Mouse (Mus musculus) midbrain, postnatal 0 days (tissue): Measurements from ENCODE around the gene Srrd. TPM values are rescaled to one million over a fixed set of nuclear protein-coding genes. Genes with fewer than 3 reads are reported as not detected.

Source experiments
- ATAC-seq: fragments of 200-750 bp; cut with Nextera tagmentation; 2 replicates; pipeline ENCODE4 v1.8.0; 2017; ENCODE audit warnings: moderate number of reproducible peaks, mild to moderate bottlenecking, moderate TSS enrichment, moderate library complexity; ENCODE audit not compliant: low FRiP score
- DNase-seq: peaks from one replicate; pipeline ENCODE4 v3.0.0-alpha.2; 2015; ENCODE audit warnings: low spot score
- H3K27ac ChIP-seq: fragments of 300-500 bp; sonication (generic); 2 replicates; pipeline ENCODE4 v1.5.1; 2014; ENCODE audit warnings: low read depth, mild to moderate bottlenecking, low read length, mixed read lengths
- H3K27me3 ChIP-seq: fragments of 300-500 bp; sonication (generic); 2 replicates; pipeline ENCODE4 v1.6.1; 2014; ENCODE audit warnings: low read length, control low read depth, mixed read lengths; ENCODE audit not compliant: insufficient read depth
- H3K36me3 ChIP-seq: fragments of 300-500 bp; sonication (generic); 2 replicates; pipeline ENCODE4 v1.6.1; 2014; ENCODE audit warnings: low read length, control low read depth, mixed read lengths; ENCODE audit not compliant: insufficient read depth
- H3K4me1 ChIP-seq: fragments of 300-500 bp; sonication (generic); 2 replicates; pipeline ENCODE4 v1.6.1; 2014; ENCODE audit warnings: mild to moderate bottlenecking, control low read depth, antibody characterized with exemption, low read length, mixed read lengths; ENCODE audit not compliant: insufficient read depth
- H3K4me2 ChIP-seq: fragments of 300-500 bp; sonication (generic); 2 replicates; pipeline ENCODE4 v1.6.1; 2014; ENCODE audit warnings: low read depth, mild to moderate bottlenecking, low read length, mixed read lengths; ENCODE audit not compliant: poor library complexity, severe bottlenecking
- H3K4me3 ChIP-seq: fragments of 300-500 bp; sonication (generic); 2 replicates; pipeline ENCODE4 v1.5.1; 2014; ENCODE audit warnings: low read depth, mild to moderate bottlenecking, low read length, moderate library complexity
- H3K9ac ChIP-seq: fragments of 300-500 bp; sonication (generic); replicated peaks from 2 replicates; pipeline ENCODE4 v1.6.1; 2014; ENCODE audit warnings: mild to moderate bottlenecking, low read length, moderate library complexity, mixed read lengths; ENCODE audit not compliant: poor library complexity, severe bottlenecking
- H3K9me3 ChIP-seq: fragments of 300-500 bp; sonication (generic); 2 replicates; pipeline ENCODE4 v1.6.1; 2016; ENCODE audit warnings: low read length, control low read depth
- CTCF ChIP-seq: IDR thresholded peaks from 2 replicates; pipeline ENCODE4 v1.5.1; 2016; ENCODE audit warnings: antibody characterized with exemption, mild to moderate bottlenecking
- WGBS: fragments of 180-500 bp; shearing (Covaris S2); extraction: QIAGEN DNeasy Blood & Tissue Kit; methylation state at CpG from one replicate; pipeline ENCODE4 v1.1.7; 2014; 5-methylcytosine and 5-hydroxymethylcytosine counted together
- polyA plus RNA-seq: library from polyadenylated mRNA; unstranded; fragments of >200 nt; fragmentation: Nextera tagmentation; extraction: Ambion mirVana; gene quantifications from 2 replicates; pipeline ENCODE4 v1.2.1, GENCODE M21; 2015
- total RNA-seq: library from RNA; depleted of rRNA; stranded (reverse); fragments of >200 nt; gene quantifications from 2 replicates; pipeline ENCODE4 v1.2.3, GENCODE M21; 2014

Gene Srrd
- total and polyA plus RNA-seq, 2 experiments from 2014 or later = 49.0 to 60.5 TPM

DNA sequence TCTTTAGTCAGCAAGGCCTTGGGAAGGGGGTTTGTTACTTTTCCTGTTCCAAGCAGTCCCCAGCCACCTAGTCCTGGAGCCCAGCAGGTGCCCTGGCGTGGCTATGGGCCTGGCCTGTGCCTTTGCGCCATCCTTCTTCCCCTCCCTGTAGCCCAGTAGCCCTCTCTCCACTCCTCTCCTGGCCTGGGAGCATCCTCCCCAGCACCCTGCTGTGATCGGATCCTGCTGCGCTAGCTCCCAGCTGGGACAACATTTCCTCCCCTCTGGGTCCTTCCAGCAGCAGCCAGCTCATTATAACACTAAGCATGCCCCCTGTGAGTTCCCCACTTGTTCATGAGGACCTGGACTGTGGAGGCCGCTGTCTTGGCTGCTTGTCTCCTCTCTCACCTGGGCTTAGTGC lies 37.0 kb downstream of the Srrd start:
- H3K27me3 ChIP-seq = no peaks in the 10 kb centered on the region
- H3K27ac ChIP-seq = no peak overlapping the region
- no peak for TF ChIP-seq CTCF
- H3K4me2 ChIP-seq = no peak overlapping the region
- no peaks in the 10 kb centered on the region for H3K4me1 ChIP-seq
- ATAC-seq (no peak; the same call in 1 of the 2 replicates), DNase-seq (no peak)
- H3K4me3 ChIP-seq = no peak overlapping the region
- 55% methylated on average over 5 of the region's 5 CpGs for WGBS
- no peaks in the 10 kb centered on the region for H3K9me3 ChIP-seq
- no peak overlapping the region for H3K9ac ChIP-seq
- peaks cover 31% of the 10 kb centered on the region for H3K36me3 ChIP-seq

GRCm38 (mm10) chr5:112302310-112302709 lies 40.5 kb downstream of the Srrd start:
- Histone ChIP-seq H3K27me3 (no peaks in the 10 kb centered on the region), H3K9me3 (no peaks in the 10 kb centered on the region), H3K27ac (no peak overlapping the region), H3K9ac (no peak overlapping the region), H3K36me3 (no peaks in the 10 kb centered on the region), H3K4me3 (no peak overlapping the region), H3K4me1 (no peaks in the 10 kb centered on the region), H3K4me2 (no peak overlapping the region)
- no peak for DNase-seq
- TF ChIP-seq CTCF = no peak
- no peak for ATAC-seq
- 91% methylated on average over 5 of the region's 5 CpGs for WGBS

GRCm38 (mm10) chr5:112301694-112302093 lies 41.1 kb downstream of the Srrd start:
- Histone ChIP-seq H3K9me3 (no peaks in the 10 kb centered on the region), H3K9ac (no peak overlapping the region), H3K36me3 (no peaks in the 10 kb centered on the region), H3K27ac (no peak overlapping the region), H3K4me3 (no peak overlapping the region), H3K27me3 (no peaks in the 10 kb centered on the region), H3K4me2 (no peak overlapping the region), H3K4me1 (no peaks in the 10 kb centered on the region)
- DNase-seq (no peak), ATAC-seq (no peak)
- WGBS = 85% methylated on average over 4 of the region's 4 CpGs
- 0 out of 2 replicates have a peak, but pooled peaks have one; percentile 6 for TF ChIP-seq CTCF

- Histone ChIP-seq H3K4me2 (no peak overlapping the region), H3K27me3 (no peaks in the 10 kb centered on the region), H3K9ac (no peak overlapping the region), H3K36me3 (no peaks in the 10 kb centered on the region), H3K4me3 (no peak overlapping the region), H3K4me1 (no peaks in the 10 kb centered on the region), H3K27ac (no peak overlapping the region), H3K9me3 (no peaks in the 10 kb centered on the region)
- WGBS = 87% methylated on average over 6 of the region's 6 CpGs
- no peak for TF ChIP-seq CTCF
- ATAC-seq (no peak), DNase-seq (no peak)
Measured at GRCm38 (mm10) chr5:112300721-112301308, 42.0 kb downstream of the Srrd start.

GRCm38 (mm10) chr5:112300112-112300511 lies 42.7 kb downstream of the Srrd start:
- Histone ChIP-seq H3K9me3 (no peaks in the 10 kb centered on the region), H3K36me3 (no peaks in the 10 kb centered on the region), H3K4me3 (no peak overlapping the region), H3K27me3 (no peaks in the 10 kb centered on the region), H3K27ac (no peak overlapping the region), H3K4me2 (no peak overlapping the region), H3K9ac (no peak overlapping the region), H3K4me1 (no peaks in the 10 kb centered on the region)
- no peak for ATAC-seq
- TF ChIP-seq CTCF = no peak
- no peak for DNase-seq
- WGBS = 86% methylated on average over 2 of the region's 2 CpGs

GRCm38 (mm10) chr5:112299399-112299798 lies 43.4 kb downstream of the Srrd start:
- H3K9ac ChIP-seq = no peak overlapping the region
- no peaks in the 10 kb centered on the region for H3K9me3 ChIP-seq
- no peak overlapping the region for H3K4me3 ChIP-seq
- 89% methylated on average over 4 of the region's 4 CpGs for WGBS
- H3K4me2 ChIP-seq = no peak overlapping the region
- ATAC-seq = no peak
- TF ChIP-seq CTCF = no peak
- 0 out of 2 replicates have a peak overlapping the region, but pooled peaks have one; percentile 4 for H3K27ac ChIP-seq
- no peaks in the 10 kb centered on the region for H3K4me1 ChIP-seq
- H3K36me3 ChIP-seq = no peaks in the 10 kb centered on the region
- DNase-seq = no peak
- no peaks in the 10 kb centered on the region for H3K27me3 ChIP-seq
